ENCODE assay signal across 8 mouse cellular contexts in genomic region chr7:141468522-141469211, GRCm38 (mm10). TPM values are rescaled to one million over a fixed set of nuclear protein-coding genes. Genes with fewer than 3 reads are reported as not detected.
DNase-seq lines count a peak whose midpoint lies in the region; ATAC-seq and TF ChIP-seq lines count a peak whose summit lies in the region.

No protein-coding gene starts in this region.

- H3K4me1 ChIP-seq in testis, adult 2 months (ENCODE audit: control insufficient read depth, insufficient read depth, low read length) = peaks cover 44% of the 10 kb centered on the region
- H3K4me1 ChIP-seq in forebrain, embryonic 14.5 days (ENCODE audit: control insufficient read depth, insufficient read depth, low read length) = peaks cover 17% of the 10 kb centered on the region
- peaks cover 66% of the 10 kb centered on the region for H3K4me1 ChIP-seq in hindbrain, embryonic 13.5 days (replicated peaks)
- peaks cover 44% of the 10 kb centered on the region for H3K4me1 ChIP-seq in limb, embryonic 14.5 days (ENCODE audit: control insufficient read depth, insufficient read depth, low read length)
- peaks cover 48% of the 10 kb centered on the region for H3K4me1 ChIP-seq in midbrain, embryonic 13.5 days (replicated peaks)

- TF ChIP-seq CTCF in testis, adult 2 months (IDR thresholded peaks at IDR 0.05; ENCODE audit: control insufficient read depth, insufficient read depth, insufficient replicate concordance, low read depth, low read length) = no peak

- peak overlapping the region; percentile 58 for H3K27ac ChIP-seq in testis, adult 2 months (ENCODE audit: control insufficient read depth, insufficient read depth, low read depth, low read length)
- peak overlapping the region; percentile 85 for H3K27ac ChIP-seq in forebrain, embryonic 14.5 days (ENCODE audit: low read depth, low read length)
- peak overlapping the region; percentile 95 for H3K27ac ChIP-seq in hindbrain, embryonic 13.5 days
- peak overlapping the region; percentile 72; the same call in 1 of the 2 replicates for H3K27ac ChIP-seq in limb, embryonic 14.5 days (replicated peaks; ENCODE audit: low read depth, low read length)
- H3K27ac ChIP-seq in midbrain, embryonic 13.5 days = peak overlapping the region; percentile 87

- no peaks in the 10 kb centered on the region for H3K27me3 ChIP-seq in testis, adult 2 months (ENCODE audit: control insufficient read depth, insufficient read depth, low read length)
- peaks cover 29% of the 10 kb centered on the region for H3K27me3 ChIP-seq in forebrain, embryonic 14.5 days (replicated peaks; ENCODE audit: control insufficient read depth, insufficient read depth, low read length)
- H3K27me3 ChIP-seq in hindbrain, embryonic 13.5 days = peaks cover 36% of the 10 kb centered on the region
- H3K27me3 ChIP-seq in limb, embryonic 14.5 days (ENCODE audit: control insufficient read depth, insufficient read depth, low read length) = peaks cover 15% of the 10 kb centered on the region
- H3K27me3 ChIP-seq in midbrain, embryonic 13.5 days = peaks cover 35% of the 10 kb centered on the region

- 20% methylated on average over 8 of the region's 8 CpGs for WGBS in forebrain, embryonic 14.5 days
- 16% methylated on average over 8 of the region's 8 CpGs for WGBS in hindbrain, embryonic 13.5 days
- 9% methylated on average over 8 of the region's 8 CpGs for WGBS in limb, embryonic 14.5 days
- WGBS in midbrain, embryonic 13.5 days = 16% methylated on average over 8 of the region's 8 CpGs

- TF ChIP-seq POLR2A in testis, adult 2 months (IDR thresholded peaks at IDR 0.05; ENCODE audit: control insufficient read depth, low read depth, low read length) = no peak; the same call in 1 of the 2 replicates
- no peak for TF ChIP-seq POLR2A in limb, embryonic 14.5 days (IDR thresholded peaks at IDR 0.05; ENCODE audit: borderline replicate concordance, extremely low read depth, insufficient read depth, insufficient read length)

- no peaks in the 10 kb centered on the region; the same call in 1 of the 2 replicates for H3K36me3 ChIP-seq in testis, adult 2 months (ENCODE audit: control insufficient read depth, insufficient read depth, low read length)
- peaks cover 31% of the 10 kb centered on the region for H3K36me3 ChIP-seq in forebrain, embryonic 14.5 days (ENCODE audit: control insufficient read depth, insufficient read depth, low read length)
- peaks cover 35% of the 10 kb centered on the region for H3K36me3 ChIP-seq in hindbrain, embryonic 13.5 days
- H3K36me3 ChIP-seq in limb, embryonic 14.5 days (ENCODE audit: control insufficient read depth, insufficient read depth, low read length) = peaks cover 38% of the 10 kb centered on the region
- peaks cover 31% of the 10 kb centered on the region for H3K36me3 ChIP-seq in midbrain, embryonic 13.5 days

- peak overlapping the region; percentile 75 for H3K9ac ChIP-seq in forebrain, embryonic 14.5 days (ENCODE audit: low read length)
- peak overlapping the region; percentile 85 for H3K9ac ChIP-seq in hindbrain, embryonic 13.5 days
- peak overlapping the region; percentile 70 for H3K9ac ChIP-seq in limb, embryonic 14.5 days (ENCODE audit: low read depth, low read length, severe bottlenecking)
- peak overlapping the region; percentile 83 for H3K9ac ChIP-seq in midbrain, embryonic 13.5 days (replicated peaks)

- no peaks in the 10 kb centered on the region for H3K9me3 ChIP-seq in forebrain, embryonic 14.5 days (replicated peaks; ENCODE audit: control insufficient read depth, low read length)
- H3K9me3 ChIP-seq in hindbrain, embryonic 13.5 days = no peaks in the 10 kb centered on the region
- no peaks in the 10 kb centered on the region for H3K9me3 ChIP-seq in limb, embryonic 14.5 days (ENCODE audit: control insufficient read depth, low read length)
- H3K9me3 ChIP-seq in midbrain, embryonic 13.5 days = no peaks in the 10 kb centered on the region

- no peak for DNase-seq in testis, postnatal 14 days (ENCODE audit: low spot score)
- DNase-seq in c-Kit-positive CD71-negative TER-119-negative erythroid progenitor cells, embryonic 14.5 days (ENCODE audit: low read depth) = peak; percentile 73
- peak; percentile 85 for DNase-seq in forebrain, embryonic 14.5 days (ENCODE audit: low spot score)
- DNase-seq in limb, embryonic 14.5 days (ENCODE audit: low spot score) = peak; percentile 81
- peak; percentile 68 for DNase-seq in thymus, postnatal 0 days (ENCODE audit: low spot score)

- peak overlapping the region; percentile 75 for H3K4me2 ChIP-seq in forebrain, embryonic 14.5 days (ENCODE audit: low read length)
- H3K4me2 ChIP-seq in hindbrain, embryonic 13.5 days = peak overlapping the region; percentile 72
- peak overlapping the region; percentile 84 for H3K4me2 ChIP-seq in limb, embryonic 14.5 days (replicated peaks; ENCODE audit: low read depth, low read length, severe bottlenecking)
- peak overlapping the region; percentile 60 for H3K4me2 ChIP-seq in midbrain, embryonic 13.5 days (replicated peaks)

- ATAC-seq in forebrain, embryonic 14.5 days = peak; percentile 76
- ATAC-seq in hindbrain, embryonic 13.5 days (ENCODE audit: low FRiP score) = peak; percentile 76
- peak; percentile 56; the same call in 1 of the 2 replicates for ATAC-seq in limb, embryonic 14.5 days (ENCODE audit: low FRiP score, low read depth)
- peak; percentile 90 for ATAC-seq in midbrain, embryonic 13.5 days

- peak overlapping the region; percentile 87 for H3K4me3 ChIP-seq in testis, adult 2 months (ENCODE audit: control insufficient read depth, low read depth, low read length)
- peak overlapping the region; percentile 57 for H3K4me3 ChIP-seq in forebrain, embryonic 14.5 days (ENCODE audit: low read depth, low read length)
- peak overlapping the region; percentile 63 for H3K4me3 ChIP-seq in hindbrain, embryonic 13.5 days
- H3K4me3 ChIP-seq in limb, embryonic 14.5 days (replicated peaks; ENCODE audit: low read length) = peak overlapping the region; percentile 65
- H3K4me3 ChIP-seq in midbrain, embryonic 13.5 days (replicated peaks) = peak overlapping the region; percentile 66

RNA-seq across cellular contexts. Expression of gene Cd151, which starts 1.5 kb away (rescaled TPM):
- polyA plus RNA-seq in testis, adult 2 months (2012; rRNA removed) = 102 and 104 TPM in 2 replicates
- polyA plus RNA-seq in forebrain, embryonic 14.5 days (2014; fragmentation: Nextera tagmentation; extraction: Ambion mirVana) = 56.8 and 60.4 TPM in 2 replicates
- 18.4 and 19.3 TPM in 2 replicates for polyA plus RNA-seq in hindbrain, embryonic 13.5 days (2015; fragmentation: Nextera tagmentation; extraction: Ambion mirVana)
- 100 and 125 TPM in 2 replicates for polyA plus RNA-seq in limb, embryonic 14.5 days (2012; rRNA removed)
- 44.2 and 44.4 TPM in 2 replicates for polyA plus RNA-seq in limb, embryonic 14.5 days (2014; fragmentation: Nextera tagmentation; extraction: Ambion mirVana)
- 15.4 and 19.9 TPM in 2 replicates for polyA plus RNA-seq in midbrain, embryonic 13.5 days (2015; fragmentation: Nextera tagmentation; extraction: Ambion mirVana)
- 11.7 and 13.0 TPM in 2 replicates for polyA plus RNA-seq in thymus, postnatal 0 days (2015; fragmentation: Nextera tagmentation; extraction: Ambion mirVana)

RNA-seq across cellular contexts. Expression of gene Polr2l, which starts 6.3 kb away (rescaled TPM):
- 20.8 and 21.1 TPM in 2 replicates for polyA plus RNA-seq in testis, adult 2 months (2012; rRNA removed)
- 72.2 and 79.3 TPM in 2 replicates for polyA plus RNA-seq in forebrain, embryonic 14.5 days (2014; fragmentation: Nextera tagmentation; extraction: Ambion mirVana)
- polyA plus RNA-seq in hindbrain, embryonic 13.5 days (2015; fragmentation: Nextera tagmentation; extraction: Ambion mirVana) = 86.5 and 88.1 TPM in 2 replicates
- polyA plus RNA-seq in limb, embryonic 14.5 days (2012; rRNA removed) = 27.5 and 32.1 TPM in 2 replicates
- 59.4 and 61.0 TPM in 2 replicates for polyA plus RNA-seq in limb, embryonic 14.5 days (2014; fragmentation: Nextera tagmentation; extraction: Ambion mirVana)
- polyA plus RNA-seq in midbrain, embryonic 13.5 days (2015; fragmentation: Nextera tagmentation; extraction: Ambion mirVana) = 88.2 and 91.1 TPM in 2 replicates
- 73.5 and 85.3 TPM in 2 replicates for polyA plus RNA-seq in thymus, postnatal 0 days (2015; fragmentation: Nextera tagmentation; extraction: Ambion mirVana)

RNA-seq across cellular contexts. Expression of gene Tspan4, which starts 6.4 kb away (rescaled TPM):
- polyA plus RNA-seq in testis, adult 2 months (2012; rRNA removed) = 14.6 and 15.5 TPM in 2 replicates
- polyA plus RNA-seq in forebrain, embryonic 14.5 days (2014; fragmentation: Nextera tagmentation; extraction: Ambion mirVana) = 29.9 and 30.9 TPM in 2 replicates
- 34.1 and 35.5 TPM in 2 replicates for polyA plus RNA-seq in hindbrain, embryonic 13.5 days (2015; fragmentation: Nextera tagmentation; extraction: Ambion mirVana)
- 101 and 165 TPM in 2 replicates for polyA plus RNA-seq in limb, embryonic 14.5 days (2012; rRNA removed)
- 77.9 and 79.4 TPM in 2 replicates for polyA plus RNA-seq in limb, embryonic 14.5 days (2014; fragmentation: Nextera tagmentation; extraction: Ambion mirVana)
- 22.5 and 23.6 TPM in 2 replicates for polyA plus RNA-seq in midbrain, embryonic 13.5 days (2015; fragmentation: Nextera tagmentation; extraction: Ambion mirVana)
- polyA plus RNA-seq in thymus, postnatal 0 days (2015; fragmentation: Nextera tagmentation; extraction: Ambion mirVana) = 24.7 and 28.5 TPM in 2 replicates

RNA-seq across cellular contexts. Expression of gene Cracr2b, which starts 7.8 kb away (rescaled TPM):
- 2.1 and 2.4 TPM in 2 replicates for polyA plus RNA-seq in testis, adult 2 months (2012; rRNA removed)
- polyA plus RNA-seq in forebrain, embryonic 14.5 days (2014; fragmentation: Nextera tagmentation; extraction: Ambion mirVana) = 3.0 and 4.3 TPM in 2 replicates
- polyA plus RNA-seq in hindbrain, embryonic 13.5 days (2015; fragmentation: Nextera tagmentation; extraction: Ambion mirVana) = 6.9 and 7.2 TPM in 2 replicates
- 11.9 and 12.1 TPM in 2 replicates for polyA plus RNA-seq in limb, embryonic 14.5 days (2012; rRNA removed)
- polyA plus RNA-seq in limb, embryonic 14.5 days (2014; fragmentation: Nextera tagmentation; extraction: Ambion mirVana) = 8.3 and 8.8 TPM in 2 replicates
- 6.8 TPM in 2 replicates for polyA plus RNA-seq in midbrain, embryonic 13.5 days (2015; fragmentation: Nextera tagmentation; extraction: Ambion mirVana)
- 6.1 and 8.9 TPM in 2 replicates for polyA plus RNA-seq in thymus, postnatal 0 days (2015; fragmentation: Nextera tagmentation; extraction: Ambion mirVana)

RNA-seq across cellular contexts. Expression of gene Pnpla2, which starts 13.7 kb away (rescaled TPM):
- polyA plus RNA-seq in testis, adult 2 months (2012; rRNA removed) = 379 and 436 TPM in 2 replicates
- 16.3 and 20.5 TPM in 2 replicates for polyA plus RNA-seq in forebrain, embryonic 14.5 days (2014; fragmentation: Nextera tagmentation; extraction: Ambion mirVana)
- polyA plus RNA-seq in hindbrain, embryonic 13.5 days (2015; fragmentation: Nextera tagmentation; extraction: Ambion mirVana) = 18.7 TPM in 2 replicates
- 14.8 and 16.4 TPM in 2 replicates for polyA plus RNA-seq in limb, embryonic 14.5 days (2012; rRNA removed)
- 14.5 and 14.8 TPM in 2 replicates for polyA plus RNA-seq in limb, embryonic 14.5 days (2014; fragmentation: Nextera tagmentation; extraction: Ambion mirVana)
- polyA plus RNA-seq in midbrain, embryonic 13.5 days (2015; fragmentation: Nextera tagmentation; extraction: Ambion mirVana) = 16.2 and 19.2 TPM in 2 replicates
- polyA plus RNA-seq in thymus, postnatal 0 days (2015; fragmentation: Nextera tagmentation; extraction: Ambion mirVana) = 49.2 and 50.5 TPM in 2 replicates
